Mouse (Mus musculus): ENCODE measurements around the gene Tubg2. TPM values are rescaled to one million over a fixed set of nuclear protein-coding genes. Genes with fewer than 3 reads are reported as not detected.

Gene Tubg2
- polyA plus RNA-seq, 1 experiment from 2014 or later: 4.8 TPM

GRCm38 (mm10) chr11:101127075-101127474, 28.6 kb upstream of the Tubg2 start:
- Histone ChIP-seq H3K27me3 (ENCODE audit: insufficient read depth, poor library complexity, severe bottlenecking) (no peaks in the 10 kb centered on the region), H3K27ac (no peak overlapping the region), H3K4me1 (replicated peaks) (peaks cover 3% of the 10 kb centered on the region; the same call in 1 of the 2 replicates), H3K36me3 (peaks cover 53% of the 10 kb centered on the region), H3K4me3 (no peak overlapping the region), H3K9me3 (peaks cover 18% of the 10 kb centered on the region)
- WGBS: 100% methylated on average over 1 of the region's 1 CpGs
- DNase-seq (ENCODE audit: low spot score): no peak

DNA sequence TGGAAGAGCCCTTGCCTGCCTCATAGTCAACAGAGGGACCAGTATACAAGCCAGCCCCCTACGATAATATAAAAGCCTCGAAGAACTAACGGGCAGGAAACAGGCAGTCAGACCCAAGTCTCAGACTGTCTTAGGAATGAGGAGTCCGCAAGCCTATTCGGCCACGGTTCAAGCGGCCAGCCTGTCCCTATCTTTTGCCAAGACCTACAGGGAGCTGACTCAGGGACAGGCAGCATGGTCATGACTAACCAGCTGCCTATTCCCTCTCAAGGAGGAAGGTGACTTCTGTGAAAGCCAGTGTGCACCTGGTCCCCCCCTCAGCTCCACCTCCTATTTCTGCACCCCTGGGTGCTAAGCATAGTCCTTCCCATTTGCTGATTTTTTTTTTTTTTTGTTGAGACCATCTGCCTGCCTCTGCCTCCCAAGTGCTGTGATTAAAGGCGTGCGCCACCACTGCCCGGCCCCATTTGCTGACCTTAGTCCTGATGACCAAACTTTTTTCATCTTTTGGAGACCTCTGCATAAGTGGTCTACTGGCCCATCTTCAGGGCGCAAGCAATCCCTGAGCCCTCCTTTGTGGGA, 26.6 kb upstream of the Tubg2 start:
- Histone ChIP-seq H3K27ac (no peak overlapping the region), H3K9me3 (peaks cover 18% of the 10 kb centered on the region), H3K36me3 (peaks cover 33% of the 10 kb centered on the region), H3K27me3 (ENCODE audit: insufficient read depth, poor library complexity, severe bottlenecking) (no peaks in the 10 kb centered on the region), H3K4me3 (no peak overlapping the region), H3K4me1 (replicated peaks) (peaks cover 3% of the 10 kb centered on the region; the same call in 1 of the 2 replicates)
- 87% methylated on average over 11 of the region's 11 CpGs for WGBS
- no peak for DNase-seq (ENCODE audit: low spot score)

DNA sequence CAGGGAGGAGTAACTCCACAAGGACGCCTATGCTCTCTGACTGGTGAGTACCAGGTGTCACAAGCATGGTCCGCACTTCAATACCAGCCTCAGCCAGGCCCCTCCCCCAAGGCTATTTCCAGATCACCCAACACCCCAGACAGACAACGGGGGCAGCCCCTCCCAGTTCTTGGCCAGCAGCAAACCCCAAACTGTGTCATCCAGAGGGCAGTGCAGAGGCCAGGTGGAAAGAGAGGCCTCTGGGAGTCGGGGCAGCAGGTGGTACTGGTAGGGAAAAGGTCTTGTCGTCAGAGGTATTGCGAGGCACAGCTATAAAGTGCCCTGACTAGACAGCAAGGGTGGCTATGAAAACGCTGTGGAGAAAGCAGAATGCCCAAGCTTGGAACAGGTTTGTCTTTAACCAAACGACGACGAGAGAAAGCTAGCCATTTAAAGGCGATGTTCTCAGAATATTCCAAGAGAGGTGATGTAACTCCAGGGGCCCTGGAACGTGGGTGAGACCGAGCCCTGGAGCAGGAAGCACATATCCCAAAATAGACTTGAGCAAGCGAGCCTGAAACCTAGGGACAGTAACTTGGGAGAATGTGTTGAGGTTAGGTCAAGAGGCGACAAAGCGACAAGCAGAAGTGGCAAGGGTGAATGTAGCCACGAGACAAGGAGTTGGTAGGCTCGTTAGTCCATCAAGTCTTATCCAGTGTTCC, 25.5 kb upstream of the Tubg2 start:
- 55% methylated on average over 18 of the region's 18 CpGs for WGBS
- no peak overlapping the region for H3K4me3 ChIP-seq
- peaks cover 23% of the 10 kb centered on the region for H3K36me3 ChIP-seq
- peaks cover 3% of the 10 kb centered on the region; the same call in 1 of the 2 replicates for H3K4me1 ChIP-seq (replicated peaks)
- no peak for DNase-seq (ENCODE audit: low spot score)
- no peak overlapping the region for H3K27ac ChIP-seq
- H3K9me3 ChIP-seq: peaks cover 18% of the 10 kb centered on the region
- no peaks in the 10 kb centered on the region for H3K27me3 ChIP-seq (ENCODE audit: insufficient read depth, poor library complexity, severe bottlenecking)

GRCm38 (mm10) chr11:101131187-101131586, 24.5 kb upstream of the Tubg2 start:
- Histone ChIP-seq H3K4me3 (no peak overlapping the region), H3K27ac (no peak overlapping the region), H3K4me1 (replicated peaks) (peaks cover 3% of the 10 kb centered on the region; the same call in 1 of the 2 replicates), H3K9me3 (peaks cover 15% of the 10 kb centered on the region), H3K36me3 (peaks cover 13% of the 10 kb centered on the region), H3K27me3 (ENCODE audit: insufficient read depth, poor library complexity, severe bottlenecking) (no peaks in the 10 kb centered on the region)
- DNase-seq (ENCODE audit: low spot score): no peak
- 90% methylated on average over 2 of the region's 2 CpGs for WGBS

GRCm38 (mm10) chr11:101131701-101132100, 24.0 kb upstream of the Tubg2 start:
- Histone ChIP-seq H3K4me1 (replicated peaks) (peaks cover 3% of the 10 kb centered on the region; the same call in 1 of the 2 replicates), H3K27me3 (ENCODE audit: insufficient read depth, poor library complexity, severe bottlenecking) (no peaks in the 10 kb centered on the region), H3K4me3 (no peak overlapping the region), H3K27ac (no peak overlapping the region), H3K9me3 (peaks cover 10% of the 10 kb centered on the region), H3K36me3 (peaks cover 8% of the 10 kb centered on the region)
- DNase-seq (ENCODE audit: low spot score): peak; percentile 37
- 89% methylated on average over 6 of the region's 6 CpGs for WGBS

- H3K36me3 ChIP-seq: no peaks in the 10 kb centered on the region
- DNase-seq (ENCODE audit: low spot score): no peak
- WGBS: 82% methylated on average over 12 of the region's 12 CpGs
- peaks cover 3% of the 10 kb centered on the region for H3K9me3 ChIP-seq
- H3K4me3 ChIP-seq: no peak overlapping the region
- peaks cover 3% of the 10 kb centered on the region; the same call in 1 of the 2 replicates for H3K4me1 ChIP-seq (replicated peaks)
- H3K27me3 ChIP-seq (ENCODE audit: insufficient read depth, poor library complexity, severe bottlenecking): no peaks in the 10 kb centered on the region
- no peak overlapping the region for H3K27ac ChIP-seq
Measured at GRCm38 (mm10) chr11:101133037-101133436, 22.7 kb upstream of the Tubg2 start.

- no peak for DNase-seq (ENCODE audit: low spot score)
- Histone ChIP-seq H3K4me1 (replicated peaks) (peaks cover 11% of the 10 kb centered on the region; the same call in 1 of the 2 replicates), H3K36me3 (no peaks in the 10 kb centered on the region), H3K9me3 (peaks cover 3% of the 10 kb centered on the region), H3K27me3 (ENCODE audit: insufficient read depth, poor library complexity, severe bottlenecking) (peaks cover 4% of the 10 kb centered on the region), H3K4me3 (no peak overlapping the region), H3K27ac (no peak overlapping the region)
- 82% methylated on average over 13 of the region's 13 CpGs for WGBS
Measured at GRCm38 (mm10) chr11:101134217-101134865, 21.4 kb upstream of the Tubg2 start.

- WGBS: 79% methylated on average over 7 of the region's 7 CpGs
- H3K36me3 ChIP-seq: no peaks in the 10 kb centered on the region
- no peaks in the 10 kb centered on the region for H3K9me3 ChIP-seq
- H3K27ac ChIP-seq: no peak overlapping the region
- no peak for DNase-seq (ENCODE audit: low spot score)
- H3K27me3 ChIP-seq (ENCODE audit: insufficient read depth, poor library complexity, severe bottlenecking): peaks cover 30% of the 10 kb centered on the region
- no peak overlapping the region for H3K4me3 ChIP-seq
- H3K4me1 ChIP-seq (replicated peaks): peaks cover 19% of the 10 kb centered on the region
Measured at GRCm38 (mm10) chr11:101137000-101137399, 18.7 kb upstream of the Tubg2 start.

DNA sequence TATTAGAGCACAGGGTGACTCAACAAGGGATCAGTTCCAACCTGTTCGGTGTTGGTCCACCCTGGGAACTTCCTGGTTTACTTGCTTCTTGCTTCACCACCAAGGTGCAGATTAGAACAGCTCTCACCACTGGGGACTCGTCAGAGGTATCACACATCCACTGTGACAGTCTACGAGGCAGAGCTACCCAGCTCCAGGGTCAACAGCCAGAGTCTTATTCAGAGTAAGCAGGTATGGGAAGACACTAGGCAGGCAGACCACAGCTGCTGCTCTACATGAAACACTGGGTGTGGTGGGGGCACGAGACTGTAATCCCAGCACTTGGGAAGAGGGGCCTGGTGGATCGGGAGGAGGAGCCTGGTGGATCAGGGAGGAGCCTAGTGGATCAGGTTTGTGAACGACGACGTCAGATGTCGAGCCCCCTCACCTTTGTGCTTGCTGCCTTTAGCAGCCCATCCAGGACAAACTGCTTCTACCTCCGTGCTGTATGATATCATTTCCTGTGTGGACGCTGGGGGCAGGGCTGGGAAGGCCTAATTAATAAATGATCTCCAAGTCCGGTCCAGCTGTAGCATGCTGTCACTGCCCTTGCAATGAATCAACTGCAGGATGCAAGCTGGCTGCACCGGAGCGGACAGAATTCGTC, 17.0 kb upstream of the Tubg2 start:
- peaks cover 22% of the 10 kb centered on the region for H3K4me1 ChIP-seq (replicated peaks)
- H3K9me3 ChIP-seq: no peaks in the 10 kb centered on the region
- peaks cover 33% of the 10 kb centered on the region for H3K27me3 ChIP-seq (ENCODE audit: insufficient read depth, poor library complexity, severe bottlenecking)
- peak; percentile 57 for DNase-seq (ENCODE audit: low spot score)
- H3K36me3 ChIP-seq: no peaks in the 10 kb centered on the region
- peak overlapping the region; percentile 35 for H3K4me3 ChIP-seq
- peak overlapping the region; percentile 72 for H3K27ac ChIP-seq
- WGBS: 32% methylated on average over 15 of the region's 15 CpGs

GRCm38 (mm10) chr11:101140164-101140819, 15.4 kb upstream of the Tubg2 start:
- Histone ChIP-seq H3K9me3 (no peaks in the 10 kb centered on the region), H3K27me3 (ENCODE audit: insufficient read depth, poor library complexity, severe bottlenecking) (peaks cover 33% of the 10 kb centered on the region), H3K27ac (peak overlapping the region; percentile 57), H3K4me3 (peak overlapping the region; percentile 40), H3K4me1 (replicated peaks) (peaks cover 26% of the 10 kb centered on the region), H3K36me3 (no peaks in the 10 kb centered on the region)
- WGBS: 55% methylated on average over 27 of the region's 27 CpGs
- DNase-seq (ENCODE audit: low spot score): no peak

- Histone ChIP-seq H3K9me3 (no peaks in the 10 kb centered on the region), H3K27me3 (ENCODE audit: insufficient read depth, poor library complexity, severe bottlenecking) (peaks cover 33% of the 10 kb centered on the region), H3K4me1 (replicated peaks) (peaks cover 26% of the 10 kb centered on the region), H3K4me3 (no peak overlapping the region), H3K27ac (no peak overlapping the region), H3K36me3 (no peaks in the 10 kb centered on the region)
- 79% methylated on average over 8 of the region's 8 CpGs for WGBS
- no peak for DNase-seq (ENCODE audit: low spot score)
Measured at GRCm38 (mm10) chr11:101141088-101141487, 14.6 kb upstream of the Tubg2 start.

DNA sequence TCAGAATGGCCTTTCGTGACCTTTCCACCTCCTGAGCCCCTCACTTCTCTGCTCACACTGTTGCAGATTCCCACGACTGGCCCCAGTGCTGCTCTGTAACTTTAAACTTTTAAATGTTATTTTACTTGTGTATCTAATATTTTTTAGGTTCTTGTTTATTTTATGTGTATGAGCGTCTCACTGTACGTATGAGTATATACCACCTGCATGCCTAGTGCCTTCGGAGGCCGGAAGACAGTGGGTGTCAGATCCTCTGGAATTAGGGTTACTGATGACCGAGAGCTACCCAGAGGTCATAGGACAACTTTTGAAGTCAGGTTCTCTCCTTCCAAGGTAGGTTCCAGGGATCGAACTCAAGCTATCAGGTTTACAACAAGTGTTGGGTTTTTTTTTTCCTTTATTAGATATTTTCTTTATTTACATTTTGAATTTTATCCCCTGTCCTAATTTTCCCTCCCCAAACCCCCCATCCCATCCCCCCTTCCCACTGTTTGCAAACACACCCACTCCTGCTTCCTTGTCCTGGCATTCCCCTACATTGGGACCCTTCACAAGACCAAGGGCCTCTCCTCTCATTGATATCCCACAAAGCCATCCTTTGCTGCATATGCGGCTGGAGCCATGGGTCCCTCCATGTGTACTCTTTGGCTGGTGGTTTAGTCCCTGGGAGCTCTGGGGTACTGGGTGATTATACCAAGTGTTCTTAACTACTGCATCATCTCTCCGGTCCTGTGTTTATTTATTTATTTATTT, 13.3 kb upstream of the Tubg2 start:
- Histone ChIP-seq H3K9me3 (no peaks in the 10 kb centered on the region), H3K27ac (no peak overlapping the region), H3K36me3 (no peaks in the 10 kb centered on the region), H3K4me3 (no peak overlapping the region), H3K4me1 (replicated peaks) (peaks cover 26% of the 10 kb centered on the region), H3K27me3 (ENCODE audit: insufficient read depth, poor library complexity, severe bottlenecking) (peaks cover 33% of the 10 kb centered on the region)
- DNase-seq (ENCODE audit: low spot score): no peak
- 89% methylated on average over 10 of the region's 10 CpGs for WGBS
